Mouse (Mus musculus): ENCODE measurements around the gene Nab2.
"Not testable (repeated sequence)": the region's sequence is repeated elsewhere in the genome, so short reads cannot be mapped to it uniquely, and the experiment has no call there.

Nab2 gene

DNA sequence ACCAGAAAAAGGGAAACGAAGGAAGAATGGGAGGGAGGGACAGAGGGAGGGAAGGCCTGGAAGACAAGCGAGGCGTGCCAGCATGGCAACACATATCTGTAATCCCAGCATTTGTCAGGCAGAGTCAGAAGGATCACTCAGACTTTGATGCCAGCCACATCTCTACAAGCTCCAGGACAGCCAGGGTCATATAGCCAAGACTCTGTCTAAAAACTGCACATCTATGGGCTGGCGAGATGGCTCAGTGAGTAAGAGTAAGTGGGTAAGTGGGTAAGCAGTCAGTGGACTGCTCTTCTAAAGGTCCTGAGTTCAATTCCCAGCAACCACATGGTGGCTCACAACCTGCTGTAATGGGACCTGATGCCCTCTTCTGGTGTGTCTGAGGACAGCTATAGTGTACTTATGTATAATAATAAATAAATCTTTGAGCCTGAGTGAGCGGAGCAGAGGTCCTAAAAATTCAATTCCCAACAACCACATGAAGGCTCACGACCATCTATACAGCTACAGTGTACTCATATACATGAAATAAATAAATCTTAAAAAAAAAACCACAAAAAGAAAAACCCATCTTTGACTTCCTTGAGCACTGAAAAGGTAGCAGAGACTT is 5.8 kb upstream of the Nab2 start:
- DNase-seq (ENCODE audit: low spot score in 2 of 2): no peak

DNA sequence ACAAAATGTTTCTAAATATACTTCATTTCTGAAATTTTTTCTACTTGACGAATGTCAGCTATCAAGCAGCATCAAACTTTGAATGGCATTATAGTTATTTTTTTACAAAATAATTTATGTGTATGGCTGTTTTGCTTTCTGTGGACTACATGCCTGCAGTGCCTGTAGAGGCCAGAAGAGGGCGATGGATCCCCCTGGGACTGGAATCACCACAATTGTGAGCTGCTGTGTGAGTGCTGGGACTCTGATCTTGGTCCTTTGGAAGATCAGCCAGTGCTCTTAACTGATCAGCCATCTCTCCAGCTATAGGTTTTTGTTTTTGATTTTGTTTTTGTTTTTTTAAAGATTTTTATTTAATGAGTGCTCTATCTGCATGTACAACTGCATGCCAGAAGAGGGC is 2.9 kb upstream of the Nab2 start:
- peak in 1 of 2 experiments; percentile 49 for DNase-seq (ENCODE audit: low spot score in 2 of 2)

DNA sequence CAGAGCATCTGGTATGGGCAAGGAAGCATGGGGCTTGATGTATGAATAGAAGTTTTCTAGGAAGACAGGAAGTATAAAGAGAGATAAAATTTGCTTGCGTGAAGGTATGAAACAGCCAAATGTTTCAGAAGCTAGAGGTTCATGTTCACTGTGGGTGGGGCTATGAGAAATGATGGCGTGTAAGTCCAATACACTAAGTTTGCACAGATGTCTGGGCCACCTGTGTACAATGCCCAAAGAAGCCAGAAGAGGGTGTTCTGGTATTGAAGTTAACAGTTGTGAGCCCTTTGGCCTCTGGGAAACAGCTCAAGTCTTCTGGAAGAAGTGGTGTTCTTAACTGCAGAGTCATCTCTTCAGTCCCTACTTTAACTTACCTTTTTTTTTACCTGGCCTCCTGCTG is 1.8 kb upstream of the Nab2 start:
- no peak for DNase-seq (ENCODE audit: low spot score in 2 of 2)

DNA sequence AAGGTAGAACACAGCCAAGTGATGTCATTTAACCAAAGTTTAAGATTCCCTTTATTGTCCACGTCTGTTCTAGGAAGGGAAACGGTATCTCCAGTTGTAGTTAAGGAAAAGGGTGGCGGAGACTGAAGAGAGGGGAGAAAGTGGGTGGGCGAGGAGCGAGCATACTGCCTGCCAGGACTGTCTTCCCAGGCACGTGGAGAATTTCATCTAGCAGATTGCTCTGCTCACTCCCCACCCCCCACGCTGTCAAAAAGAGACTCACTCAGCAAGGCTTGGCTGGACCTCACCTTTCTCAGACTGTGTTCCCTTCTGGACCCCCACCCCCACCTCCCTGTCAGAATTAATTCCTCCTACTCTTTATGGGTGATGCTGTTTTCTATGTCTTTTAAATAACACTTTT is 802 bp upstream of the Nab2 start:
- no peak for DNase-seq (ENCODE audit: low spot score in 2 of 2)

DNA sequence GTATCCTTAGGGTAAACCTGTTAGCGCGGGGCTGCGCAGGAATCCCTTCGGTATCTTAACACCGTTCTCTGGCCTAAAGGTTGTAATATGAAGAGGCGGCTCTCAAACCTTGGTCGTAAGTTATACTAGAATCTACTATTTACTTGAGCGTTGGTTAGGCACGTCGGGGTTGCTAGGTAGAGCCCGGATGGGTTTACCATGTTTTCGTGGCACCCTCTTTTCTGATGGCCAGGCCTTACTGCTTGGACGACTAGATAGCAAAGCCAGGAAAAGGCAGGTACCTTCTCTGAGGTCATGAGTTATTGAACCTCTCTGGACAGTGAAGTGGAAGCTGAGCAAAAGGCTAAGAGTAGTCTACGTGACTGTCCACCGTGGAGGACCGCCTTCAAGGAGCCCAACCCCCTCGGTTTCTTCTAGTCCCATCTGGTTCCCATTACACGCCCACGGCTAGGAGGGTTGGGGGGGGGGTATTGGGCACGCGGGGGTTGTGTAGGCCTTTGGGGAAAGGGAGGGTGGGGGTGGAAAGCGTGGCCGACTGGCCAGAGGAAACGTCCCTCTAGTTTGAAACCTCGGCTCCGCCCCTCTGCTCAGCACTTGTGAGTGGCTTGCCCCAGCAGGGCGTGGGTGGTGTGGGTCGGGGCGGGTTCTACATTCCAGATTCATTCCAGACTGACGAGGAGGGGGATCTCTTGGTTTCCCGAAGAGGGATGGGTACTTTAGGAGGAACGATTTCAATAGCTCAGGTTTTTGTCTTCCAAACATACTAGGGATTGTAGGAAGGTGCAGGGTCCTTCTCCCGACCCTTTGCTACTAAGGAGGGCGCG is 887 bp downstream of the Nab2 start:
- peak in 1 of 2 experiments; percentile 41 for DNase-seq (ENCODE audit: low spot score in 2 of 2)

DNA sequence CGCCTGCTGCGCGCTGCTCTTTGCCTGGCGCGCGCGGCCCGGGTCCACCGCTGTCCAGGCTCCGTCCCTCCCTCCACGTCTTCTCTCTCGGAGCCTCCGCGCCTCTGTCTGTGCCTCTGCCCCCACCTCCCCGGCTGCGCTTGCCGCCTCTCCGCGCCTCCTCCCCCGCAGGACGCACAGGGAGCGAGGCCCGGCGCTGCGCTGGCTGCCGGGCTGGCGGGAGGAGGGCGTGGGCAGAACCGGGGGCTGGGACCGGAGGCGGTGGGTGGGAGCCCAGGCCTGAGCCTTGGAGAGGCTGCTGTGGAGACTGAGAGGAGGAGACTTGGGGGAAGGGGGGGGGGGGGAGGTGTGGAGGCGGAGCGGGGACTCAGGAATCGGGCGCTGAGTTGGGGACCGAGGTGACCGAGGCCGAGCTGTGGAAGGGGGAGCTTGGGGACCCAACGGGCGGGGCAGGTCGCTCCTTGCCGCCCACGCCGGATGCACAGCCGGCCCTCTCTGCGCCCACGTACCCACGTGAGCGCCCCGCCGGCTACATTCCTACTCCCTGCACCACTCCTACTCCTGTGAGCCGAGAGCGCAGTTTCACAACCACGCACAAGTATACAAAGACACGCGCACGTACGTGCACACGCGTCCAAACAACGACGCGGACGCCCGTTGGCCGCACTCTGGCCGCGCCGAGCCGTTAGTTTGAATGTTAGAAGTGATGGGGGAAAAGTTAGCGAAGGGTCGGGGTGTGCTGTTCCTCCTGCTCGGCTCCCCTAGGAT is 1.7 kb downstream of the Nab2 start, which contains the start of gene Nemp1:
Gene Nemp1, plus strand, starts transcription at position 401 of the 768 bp plus-strand sequence.
- DNase-seq (ENCODE audit: low spot score in 2 of 2): peak in 1 of 2 experiments; percentile 41

DNA sequence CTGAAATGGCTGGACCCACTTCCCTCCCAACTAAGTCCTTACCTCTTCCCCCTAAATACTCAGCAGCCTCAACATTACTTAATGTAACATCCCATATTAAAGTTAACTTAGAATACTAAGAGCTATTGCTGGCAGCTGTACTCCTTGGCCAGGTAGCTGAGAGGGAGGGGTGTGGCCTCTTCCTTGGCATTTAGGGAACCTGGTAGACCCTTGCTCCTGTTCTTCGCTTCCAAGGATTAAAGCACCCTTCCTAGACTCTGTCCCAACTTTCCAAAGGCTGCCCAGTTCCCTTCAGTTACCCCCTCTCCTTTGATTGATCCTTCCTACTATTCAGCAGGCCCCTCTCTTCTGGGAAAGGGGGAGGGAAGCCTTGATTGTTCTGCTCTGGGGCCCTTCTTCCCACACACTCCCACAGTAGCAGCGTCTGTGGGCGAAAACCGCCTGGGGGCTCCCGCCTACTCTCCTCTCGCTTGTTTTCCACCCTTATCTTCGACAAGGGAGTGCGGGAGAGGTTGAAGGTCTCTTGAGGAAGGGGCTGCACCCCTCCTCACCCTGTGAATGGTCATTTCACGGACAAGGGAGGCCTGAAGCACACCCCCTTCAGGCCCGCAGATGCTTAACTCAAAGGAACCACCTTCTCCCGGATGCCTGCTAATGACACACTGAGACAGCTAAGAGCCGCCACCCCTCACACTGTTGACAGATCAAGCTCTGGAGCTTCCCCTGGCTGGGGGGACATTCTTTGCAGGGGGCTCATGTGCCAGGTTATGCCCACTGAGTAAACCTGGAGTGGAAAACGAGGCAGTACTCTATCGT is 2.8 kb downstream of the Nab2 start:
- DNase-seq (ENCODE audit: low spot score in 2 of 2): no peak

DNA sequence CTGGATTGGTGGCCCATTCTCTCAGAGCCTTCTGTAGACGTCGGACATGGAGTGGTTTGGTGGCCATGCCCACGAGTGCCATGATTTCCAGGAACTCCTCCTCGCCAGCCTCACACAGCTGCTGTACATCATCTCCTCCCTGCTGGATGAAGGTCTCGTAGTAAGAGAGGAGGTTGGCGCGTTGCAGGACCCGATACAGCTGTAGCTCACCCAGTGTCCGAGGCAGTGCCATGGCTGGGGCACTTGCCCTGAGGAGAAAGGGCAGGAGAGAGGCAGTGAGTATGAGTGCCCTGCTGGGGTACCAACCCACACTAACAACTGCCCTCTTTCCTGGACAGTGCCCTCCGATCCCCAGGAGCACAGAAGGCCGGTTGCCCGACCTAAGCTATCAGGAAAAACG is 3.5 kb downstream of the Nab2 start:
- DNase-seq (ENCODE audit: low spot score in 2 of 2): no peak

DNA sequence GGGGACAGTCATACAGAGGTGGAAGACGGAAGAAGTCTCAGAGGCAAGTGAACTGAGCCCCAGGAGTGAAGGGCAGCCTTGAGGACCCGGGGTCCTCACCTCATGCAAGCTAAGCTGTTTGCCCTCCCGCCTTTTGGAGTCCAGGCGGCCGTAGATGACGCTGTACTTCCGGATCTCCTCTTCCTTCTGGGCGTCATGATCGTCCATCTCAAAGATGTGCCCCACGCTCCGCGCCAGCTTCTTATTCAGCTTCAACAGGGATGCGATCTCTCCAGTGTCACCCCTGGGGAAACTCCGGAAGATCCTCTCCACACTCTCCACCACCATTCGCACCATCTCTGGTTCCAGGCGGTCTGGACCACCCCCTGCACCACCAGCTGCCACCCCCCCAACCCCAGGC is 4.2 kb downstream of the Nab2 start:
- no peak for DNase-seq (ENCODE audit: low spot score in 2 of 2)

DNA sequence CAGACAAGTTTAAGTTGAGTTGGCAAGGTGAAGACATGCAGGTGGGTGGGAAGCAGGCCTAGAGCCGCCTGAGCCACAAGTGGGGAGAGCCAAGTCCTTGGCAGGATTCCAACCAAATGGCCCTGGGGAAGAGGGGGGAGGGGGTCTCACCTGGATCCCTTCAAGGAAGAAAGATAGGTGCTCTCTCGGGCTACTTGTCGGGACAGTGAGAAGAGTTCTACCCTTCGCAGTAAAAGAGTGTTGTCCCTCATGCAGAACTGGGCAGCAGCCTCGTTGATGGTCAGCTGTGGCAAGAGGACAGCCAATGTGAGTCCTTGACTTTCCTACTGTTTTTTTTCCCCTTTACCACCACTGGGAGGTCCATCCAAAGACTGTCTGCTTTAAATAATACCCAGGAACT is 4.8 kb downstream of the Nab2 start:
- DNase-seq (ENCODE audit: low spot score in 2 of 2): no peak

DNA sequence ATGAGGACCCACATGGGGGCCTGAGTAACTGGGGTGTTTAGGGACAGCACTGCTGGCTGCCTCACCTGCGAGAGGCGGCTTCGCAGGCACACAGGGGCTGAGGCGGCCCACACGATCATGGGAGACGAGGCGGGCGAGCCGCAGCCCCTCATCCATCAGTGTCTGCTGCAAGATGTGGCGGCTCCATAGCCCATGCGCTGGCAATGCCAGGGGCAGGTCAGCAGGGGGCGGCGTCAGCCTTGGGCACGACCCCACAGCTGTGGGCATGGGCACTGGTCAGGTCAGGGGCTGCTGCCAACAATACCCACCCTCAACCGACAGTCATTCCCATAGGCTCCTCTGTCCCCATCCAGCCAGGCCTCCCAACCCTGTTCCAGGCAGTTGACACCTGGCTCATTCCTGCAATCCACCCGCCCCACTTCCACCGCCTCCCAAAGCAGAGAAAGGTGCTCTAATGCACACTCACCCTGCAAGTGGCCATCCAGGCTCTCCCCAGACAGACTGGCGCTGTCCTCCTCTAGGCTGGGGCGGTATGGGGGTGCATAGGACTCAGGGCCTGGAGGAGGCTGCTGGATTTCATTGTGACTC is 5.6 kb downstream of the Nab2 start:
- DNase-seq (ENCODE audit: low spot score in 2 of 2): peak in 1 of 2 experiments; percentile 37

DNA sequence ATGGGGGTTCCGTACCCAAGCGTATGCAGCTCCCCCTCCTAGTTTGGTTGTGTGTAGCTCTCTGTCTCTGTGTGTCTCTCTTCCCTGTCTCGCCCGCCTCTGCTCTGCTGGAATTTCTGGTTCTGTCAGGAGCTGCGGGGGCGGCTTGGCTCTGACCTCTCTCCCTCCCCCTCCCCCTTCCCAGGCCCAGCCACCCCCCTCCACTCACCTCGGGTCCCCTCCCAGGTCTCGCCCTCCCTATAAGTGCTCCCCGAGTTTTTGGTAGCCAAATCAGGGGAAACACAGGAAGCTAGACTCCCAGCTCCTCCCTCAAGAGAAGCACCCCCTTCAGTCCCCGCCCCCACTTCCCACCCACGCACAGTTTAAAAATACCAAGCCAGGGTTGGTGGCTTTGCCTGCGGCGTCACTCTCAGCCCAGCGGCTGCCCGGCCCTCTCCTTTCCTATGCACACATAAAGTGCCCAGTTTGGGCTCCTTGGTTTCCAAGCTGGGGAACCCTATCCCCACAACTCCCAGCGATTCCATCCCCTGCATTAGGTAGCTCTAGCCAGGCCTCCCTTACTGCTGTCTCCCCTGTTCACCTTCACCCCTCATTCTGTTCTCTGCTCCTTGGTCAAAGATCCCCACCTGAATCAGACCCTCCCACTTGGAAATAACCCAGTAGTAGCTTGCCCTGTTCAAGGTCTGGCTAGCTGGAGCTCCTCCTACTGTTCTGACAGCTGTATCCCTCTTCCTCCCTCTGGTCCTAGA is 6.3 kb downstream of the Nab2 start:
- no peak for DNase-seq (ENCODE audit: low spot score in 2 of 2)

DNA sequence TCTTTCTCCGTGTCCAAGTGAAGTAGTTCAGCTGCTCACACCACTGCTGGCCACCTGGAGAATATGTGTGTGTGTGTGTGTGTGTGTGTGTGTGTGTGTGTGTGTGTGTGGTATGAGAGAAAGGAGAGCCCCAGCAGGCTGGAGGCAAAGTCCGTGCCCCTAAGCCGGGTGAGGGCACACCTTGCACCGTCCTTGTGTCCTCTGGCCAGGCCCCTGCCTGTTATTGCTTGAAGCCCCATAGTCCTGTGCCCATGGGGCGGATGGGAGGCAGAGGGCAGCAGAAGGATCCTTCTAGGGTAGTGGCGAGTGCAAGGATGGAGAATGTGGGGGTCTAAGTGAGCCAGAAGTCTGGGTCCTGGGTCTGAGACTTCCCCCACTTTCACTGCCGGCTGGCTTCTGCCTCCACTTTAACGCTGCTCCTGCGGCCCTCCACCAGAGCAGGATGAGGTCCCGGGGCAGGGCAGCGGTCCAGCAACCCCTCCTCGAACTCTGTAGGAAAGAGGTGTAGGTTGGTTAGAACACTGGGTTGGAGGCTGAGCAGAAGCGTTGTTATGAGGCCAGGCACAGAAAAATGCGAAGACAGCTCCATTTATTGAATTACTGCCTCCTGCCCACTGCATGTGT is 7.0 kb downstream of the Nab2 start:
- no peak for DNase-seq (ENCODE audit: low spot score in 2 of 2)

DNA sequence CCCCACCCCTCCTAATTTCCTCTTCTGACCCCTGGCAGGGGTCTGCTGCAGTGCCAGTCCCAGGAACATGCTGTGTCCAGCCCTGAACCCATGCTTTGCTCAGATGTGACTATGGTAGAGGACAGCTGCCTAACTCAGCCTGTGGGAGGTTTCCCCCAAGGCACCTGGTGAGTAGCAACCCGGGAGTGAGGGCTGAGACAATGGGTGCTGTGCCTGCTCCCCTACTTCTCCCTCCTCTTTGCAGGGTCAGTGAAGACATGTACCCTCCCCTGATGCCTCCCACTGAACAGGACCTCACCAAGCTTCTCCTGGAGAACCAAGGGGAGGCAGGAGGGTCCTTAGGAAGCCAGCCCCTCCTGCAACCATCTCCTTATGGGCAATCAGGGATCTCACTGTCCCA is 8.8 kb downstream of the Nab2 start:
- DNase-seq (ENCODE audit: low spot score in 2 of 2): no peak

DNA sequence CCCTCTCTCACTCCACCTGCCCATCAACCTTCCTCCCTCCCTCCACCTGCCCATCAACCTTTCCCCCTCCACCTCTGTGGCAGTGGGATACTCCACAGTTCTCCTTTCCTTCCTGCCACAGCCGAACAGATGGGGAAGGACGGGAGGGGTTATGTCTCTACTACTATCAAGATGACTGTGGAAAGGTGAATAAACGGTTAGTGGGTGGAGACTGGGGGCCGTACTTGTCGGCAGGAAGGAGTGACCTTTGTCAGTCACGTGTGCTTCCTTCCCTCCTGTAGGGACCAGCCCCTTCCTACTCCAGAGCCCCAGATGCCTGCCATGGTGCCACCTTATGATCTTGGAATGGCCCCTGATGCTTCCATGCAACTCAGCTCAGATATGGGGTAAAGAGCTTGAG is 10.3 kb downstream of the Nab2 start:
- no peak for DNase-seq (ENCODE audit: low spot score in 2 of 2)

DNA sequence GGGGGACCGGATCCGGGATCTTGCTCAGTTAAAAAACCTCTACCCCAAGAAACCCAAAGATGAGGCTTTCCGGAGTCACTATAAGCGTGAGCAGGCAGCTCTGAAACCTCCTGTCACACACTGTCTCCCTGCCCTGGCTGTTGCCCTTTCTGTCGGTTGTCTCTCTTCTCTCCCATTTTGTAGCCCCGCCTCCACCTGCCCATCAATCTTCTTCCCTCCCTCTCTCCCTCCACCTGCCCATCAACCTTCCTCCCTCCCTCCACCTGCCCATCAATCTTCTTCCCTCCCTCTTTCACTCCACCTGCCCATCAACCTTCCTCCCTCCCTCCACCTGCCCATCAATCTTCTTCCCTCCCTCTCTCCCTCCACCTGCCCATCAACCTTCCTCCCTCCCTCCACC is 10.8 kb downstream of the Nab2 start:
- not testable (repeated sequence) for DNase-seq (ENCODE audit: low spot score in 2 of 2)

DNA sequence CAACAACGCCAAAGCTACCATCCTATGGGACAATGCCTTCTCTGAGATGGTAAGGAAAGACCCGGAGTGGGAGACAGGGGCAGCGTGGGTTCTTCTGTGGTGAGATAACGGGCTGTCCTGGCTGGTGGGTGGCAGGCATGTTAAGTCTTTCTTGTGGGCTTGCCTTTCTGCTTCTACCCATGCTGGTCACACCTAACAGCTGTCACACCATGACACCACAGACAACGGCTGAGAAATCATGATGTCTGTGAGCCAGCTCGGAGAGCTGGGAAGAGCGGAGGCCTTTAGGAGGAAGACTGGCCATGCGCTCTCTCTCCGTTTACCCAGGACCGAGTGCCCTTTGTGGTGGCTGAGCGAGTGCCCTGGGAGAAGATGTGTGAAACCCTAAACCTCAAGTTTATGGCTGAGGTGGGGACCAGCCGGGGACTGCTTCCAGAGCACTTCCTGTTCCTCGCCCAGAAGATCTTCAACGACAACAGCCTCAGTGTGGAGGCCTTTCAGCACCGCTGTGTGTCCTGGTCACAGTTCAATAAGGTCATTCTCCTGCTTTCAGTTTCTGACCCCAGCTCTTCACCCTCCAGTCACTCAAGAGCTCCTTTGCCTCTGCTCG is 13.3 kb downstream of the Nab2 start:
- DNase-seq (ENCODE audit: low spot score in 2 of 2): no peak

DNA sequence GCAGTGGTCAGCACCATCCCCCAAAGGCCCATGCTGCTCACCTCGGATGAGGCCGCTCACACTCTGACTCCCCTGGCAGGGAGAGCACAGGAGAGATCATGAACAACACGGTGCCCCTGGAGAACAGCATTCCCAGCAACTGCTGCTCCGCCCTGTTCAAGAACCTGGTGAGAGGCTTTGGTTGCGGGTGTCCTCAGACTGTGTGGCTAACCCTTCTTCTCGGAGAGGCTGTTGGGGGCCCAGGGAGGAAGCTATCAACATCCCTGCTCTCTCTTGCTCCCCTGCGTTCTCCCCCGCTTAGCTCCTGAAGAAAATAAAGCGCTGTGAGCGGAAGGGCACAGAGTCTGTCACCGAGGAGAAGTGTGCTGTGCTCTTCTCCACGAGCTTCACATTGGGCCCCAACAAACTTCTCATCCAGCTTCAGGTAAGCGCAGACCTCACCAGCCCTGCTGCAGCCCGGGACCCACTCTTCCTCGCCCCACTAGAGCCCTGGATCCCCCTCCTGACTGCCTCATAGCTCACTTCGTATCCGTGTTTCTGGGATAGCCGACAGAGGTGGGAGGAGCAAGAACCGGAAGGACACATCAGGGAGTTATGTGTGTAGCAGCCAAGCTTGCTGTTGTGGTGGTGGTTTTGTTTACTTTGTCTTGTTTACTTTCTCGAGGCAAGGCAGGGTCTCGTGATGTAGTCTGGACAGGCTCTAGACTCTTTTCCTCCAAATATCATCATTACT is 15.3 kb downstream of the Nab2 start:
- DNase-seq (ENCODE audit: low spot score in 2 of 2): no peak

DNA sequence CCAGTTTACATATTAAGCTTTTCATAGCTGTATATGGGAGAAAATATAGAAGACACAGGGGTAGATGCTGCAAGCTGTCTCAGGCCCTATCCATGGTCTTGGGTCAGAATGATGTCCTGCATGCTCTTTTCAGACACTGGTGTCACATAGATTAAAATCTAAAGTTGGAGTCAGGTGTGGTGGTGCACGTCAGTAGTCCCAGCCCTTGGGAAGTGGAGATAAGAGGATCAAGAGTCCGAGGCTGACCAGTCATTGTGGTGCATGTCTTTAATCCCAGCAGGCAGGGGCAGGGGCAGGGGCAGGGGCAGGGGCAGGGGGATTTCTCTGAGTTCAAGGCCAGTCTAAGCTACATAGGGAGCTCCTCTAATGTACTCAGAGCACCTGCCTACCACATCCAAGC is 22.6 kb downstream of the Nab2 start:
- DNase-seq (ENCODE audit: low spot score in 2 of 2): no peak
